Mouse (Mus musculus): ENCODE measurements around the gene Tmod1. TPM values are rescaled to one million over a fixed set of nuclear protein-coding genes. Genes with fewer than 3 reads are reported as not detected.

Tmod1 gene
- total RNA-seq, 1 experiment, result 0.54 TPM

GRCm38 (mm10) chr4:46085223-46085811, 46.6 kb downstream of the Tmod1 start:
- no peak overlapping the region for H3K4me3 ChIP-seq (ENCODE audit: insufficient read depth in 1 of 2, low read depth in 1 of 2, low read length in 2 of 2, poor library complexity in 1 of 2, severe bottlenecking in 1 of 2)
- no peak for DNase-seq (ENCODE audit: low read depth, low spot score)
- no peak overlapping the region for H3K27ac ChIP-seq (ENCODE audit: insufficient read depth, low read depth, low read length, poor library complexity, severe bottlenecking)
- in situ Hi-C loops (cut with MboI; ENCODE audit: low sequenced_read_pairs in 2 of 2, unreplicated experiment in 2 of 2), result no loop called here
- no peaks in the 10 kb centered on the region for H3K36me3 ChIP-seq (ENCODE audit: control insufficient read depth, insufficient read depth, low read length, poor library complexity, severe bottlenecking)
- no peaks in the 10 kb centered on the region for H3K9me3 ChIP-seq (ENCODE audit: control insufficient read depth, insufficient read depth, low read depth, low read length)
- no peak for TF ChIP-seq ZNF384 (IDR thresholded peaks at IDR 0.05; ENCODE audit: low read depth, low read length)
- TF ChIP-seq ZC3H11A (IDR thresholded peaks at IDR 0.05; ENCODE audit: borderline replicate concordance, low read depth, low read length), result no peak
- TF ChIP-seq CHD2 (IDR thresholded peaks at IDR 0.05; ENCODE audit: low read depth, low read length), result no peak
- no peak for TF ChIP-seq HCFC1 (IDR thresholded peaks at IDR 0.05; ENCODE audit: borderline replicate concordance, insufficient read depth, low read length)
- no peak for TF ChIP-seq MAFK (IDR thresholded peaks at IDR 0.05; ENCODE audit: insufficient read depth, low read depth, low read length)
- H3K9ac ChIP-seq (ENCODE audit: insufficient read depth, low read depth, low read length, poor library complexity, severe bottlenecking), result no peak overlapping the region
- H3K4me1 ChIP-seq (ENCODE audit: control insufficient read depth in 2 of 2, insufficient read depth in 2 of 2, low read length in 2 of 2, poor library complexity in 1 of 2), result peaks cover 0 to 10% of the 10 kb centered on the region in 2 experiments; a peak in 2 of 4 replicates

DNA sequence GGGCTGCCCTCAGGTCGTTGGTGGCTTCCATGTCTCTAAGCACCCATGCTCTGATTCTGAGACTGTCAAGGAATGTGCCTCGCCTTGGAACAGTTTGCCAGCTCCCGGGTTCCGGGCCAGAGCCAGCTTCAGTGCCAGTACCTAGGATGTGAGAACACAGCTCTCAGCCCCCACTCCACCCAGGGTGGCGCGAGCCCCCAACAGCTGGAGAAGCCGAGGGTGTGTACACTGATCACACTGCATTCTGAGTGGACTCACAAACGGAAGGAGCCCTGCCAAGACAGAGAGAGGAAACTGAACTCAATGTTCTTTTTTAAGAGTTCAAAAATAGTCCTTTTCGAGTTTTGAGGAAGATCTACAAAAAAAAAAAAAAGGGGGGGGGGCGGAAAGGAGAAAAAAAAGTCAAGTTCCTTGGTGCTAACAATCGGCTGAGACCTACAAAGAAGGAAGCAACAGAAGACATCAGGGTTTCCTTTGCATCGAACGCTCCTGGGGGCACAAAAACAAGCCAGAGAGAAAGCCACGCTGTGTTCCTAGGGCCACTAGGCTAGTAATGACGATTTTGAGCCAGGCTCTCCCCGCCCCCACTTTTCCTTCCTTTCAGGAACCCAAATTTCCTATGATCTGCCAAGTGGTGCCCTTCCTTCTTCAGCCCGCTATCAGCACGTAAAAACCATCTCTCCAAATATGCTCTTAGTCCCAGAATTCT, 48.1 kb downstream of the Tmod1 start:
- no peak overlapping the region for H3K9ac ChIP-seq (ENCODE audit: insufficient read depth, low read depth, low read length, poor library complexity, severe bottlenecking)
- no peak for TF ChIP-seq CHD2 (IDR thresholded peaks at IDR 0.05; ENCODE audit: low read depth, low read length)
- TF ChIP-seq ZC3H11A (IDR thresholded peaks at IDR 0.05; ENCODE audit: borderline replicate concordance, low read depth, low read length), result no peak
- in situ Hi-C loops (cut with MboI; ENCODE audit: low sequenced_read_pairs in 2 of 2, unreplicated experiment in 2 of 2), result no loop called here
- H3K4me1 ChIP-seq (ENCODE audit: control insufficient read depth in 2 of 2, insufficient read depth in 2 of 2, low read length in 2 of 2, poor library complexity in 1 of 2), result peaks cover 0 to 10% of the 10 kb centered on the region in 2 experiments; a peak in 2 of 4 replicates
- DNase-seq (ENCODE audit: low read depth, low spot score), result no peak
- H3K27ac ChIP-seq (ENCODE audit: insufficient read depth, low read depth, low read length, poor library complexity, severe bottlenecking), result no peak overlapping the region
- H3K9me3 ChIP-seq (ENCODE audit: control insufficient read depth, insufficient read depth, low read depth, low read length), result no peaks in the 10 kb centered on the region
- no peak overlapping the region for H3K4me3 ChIP-seq (ENCODE audit: insufficient read depth in 1 of 2, low read depth in 1 of 2, low read length in 2 of 2, poor library complexity in 1 of 2, severe bottlenecking in 1 of 2)
- no peaks in the 10 kb centered on the region for H3K36me3 ChIP-seq (ENCODE audit: control insufficient read depth, insufficient read depth, low read length, poor library complexity, severe bottlenecking)

GRCm38 (mm10) chr4:46087427-46087771, 48.7 kb downstream of the Tmod1 start:
- H3K36me3 ChIP-seq (ENCODE audit: control insufficient read depth, insufficient read depth, low read length, poor library complexity, severe bottlenecking), result no peaks in the 10 kb centered on the region
- no peak overlapping the region for H3K9ac ChIP-seq (ENCODE audit: insufficient read depth, low read depth, low read length, poor library complexity, severe bottlenecking)
- no peak for DNase-seq (ENCODE audit: low read depth, low spot score)
- TF ChIP-seq ZC3H11A (IDR thresholded peaks at IDR 0.05; ENCODE audit: borderline replicate concordance, low read depth, low read length) (no peak), MAFK (IDR thresholded peaks at IDR 0.05; ENCODE audit: insufficient read depth, low read depth, low read length) (no peak), HCFC1 (IDR thresholded peaks at IDR 0.05; ENCODE audit: borderline replicate concordance, insufficient read depth, low read length) (no peak), CHD2 (IDR thresholded peaks at IDR 0.05; ENCODE audit: low read depth, low read length) (no peak), ZNF384 (IDR thresholded peaks at IDR 0.05; ENCODE audit: low read depth, low read length) (no peak)
- H3K9me3 ChIP-seq (ENCODE audit: control insufficient read depth, insufficient read depth, low read depth, low read length), result no peaks in the 10 kb centered on the region
- peaks cover 0 to 10% of the 10 kb centered on the region in 2 experiments; a peak in 2 of 4 replicates for H3K4me1 ChIP-seq (ENCODE audit: control insufficient read depth in 2 of 2, insufficient read depth in 2 of 2, low read length in 2 of 2, poor library complexity in 1 of 2)
- H3K27ac ChIP-seq (ENCODE audit: insufficient read depth, low read depth, low read length, poor library complexity, severe bottlenecking), result no peak overlapping the region
- in situ Hi-C loops (cut with MboI; ENCODE audit: low sequenced_read_pairs in 2 of 2, unreplicated experiment in 2 of 2), result no loop called here
- H3K4me3 ChIP-seq (ENCODE audit: insufficient read depth in 1 of 2, low read depth in 1 of 2, low read length in 2 of 2, poor library complexity in 1 of 2, severe bottlenecking in 1 of 2), result no peak overlapping the region

GRCm38 (mm10) chr4:46087852-46088251, 49.1 kb downstream of the Tmod1 start:
- H3K9me3 ChIP-seq (ENCODE audit: control insufficient read depth, insufficient read depth, low read depth, low read length), result no peaks in the 10 kb centered on the region
- no peak for DNase-seq (ENCODE audit: low read depth, low spot score)
- H3K36me3 ChIP-seq (ENCODE audit: control insufficient read depth, insufficient read depth, low read length, poor library complexity, severe bottlenecking), result no peaks in the 10 kb centered on the region
- in situ Hi-C loops (cut with MboI; ENCODE audit: low sequenced_read_pairs in 2 of 2, unreplicated experiment in 2 of 2), result no loop called here
- H3K27ac ChIP-seq (ENCODE audit: insufficient read depth, low read depth, low read length, poor library complexity, severe bottlenecking), result no peak overlapping the region
- peaks cover 0 to 10% of the 10 kb centered on the region in 2 experiments; a peak in 2 of 4 replicates for H3K4me1 ChIP-seq (ENCODE audit: control insufficient read depth in 2 of 2, insufficient read depth in 2 of 2, low read length in 2 of 2, poor library complexity in 1 of 2)
- no peak overlapping the region for H3K4me3 ChIP-seq (ENCODE audit: insufficient read depth in 1 of 2, low read depth in 1 of 2, low read length in 2 of 2, poor library complexity in 1 of 2, severe bottlenecking in 1 of 2)
- TF ChIP-seq ZNF384 (IDR thresholded peaks at IDR 0.05; ENCODE audit: low read depth, low read length) (no peak), MAFK (IDR thresholded peaks at IDR 0.05; ENCODE audit: insufficient read depth, low read depth, low read length) (0 out of 2 replicates have a peak, but pooled peaks have one; percentile 12), ZC3H11A (IDR thresholded peaks at IDR 0.05; ENCODE audit: borderline replicate concordance, low read depth, low read length) (no peak), HCFC1 (IDR thresholded peaks at IDR 0.05; ENCODE audit: borderline replicate concordance, insufficient read depth, low read length) (no peak), CHD2 (IDR thresholded peaks at IDR 0.05; ENCODE audit: low read depth, low read length) (no peak)
- no peak overlapping the region for H3K9ac ChIP-seq (ENCODE audit: insufficient read depth, low read depth, low read length, poor library complexity, severe bottlenecking)

All from ES-E14 (cell line).